ENCODE assay signal across 8 mouse cellular contexts in the genomic region with DNA sequence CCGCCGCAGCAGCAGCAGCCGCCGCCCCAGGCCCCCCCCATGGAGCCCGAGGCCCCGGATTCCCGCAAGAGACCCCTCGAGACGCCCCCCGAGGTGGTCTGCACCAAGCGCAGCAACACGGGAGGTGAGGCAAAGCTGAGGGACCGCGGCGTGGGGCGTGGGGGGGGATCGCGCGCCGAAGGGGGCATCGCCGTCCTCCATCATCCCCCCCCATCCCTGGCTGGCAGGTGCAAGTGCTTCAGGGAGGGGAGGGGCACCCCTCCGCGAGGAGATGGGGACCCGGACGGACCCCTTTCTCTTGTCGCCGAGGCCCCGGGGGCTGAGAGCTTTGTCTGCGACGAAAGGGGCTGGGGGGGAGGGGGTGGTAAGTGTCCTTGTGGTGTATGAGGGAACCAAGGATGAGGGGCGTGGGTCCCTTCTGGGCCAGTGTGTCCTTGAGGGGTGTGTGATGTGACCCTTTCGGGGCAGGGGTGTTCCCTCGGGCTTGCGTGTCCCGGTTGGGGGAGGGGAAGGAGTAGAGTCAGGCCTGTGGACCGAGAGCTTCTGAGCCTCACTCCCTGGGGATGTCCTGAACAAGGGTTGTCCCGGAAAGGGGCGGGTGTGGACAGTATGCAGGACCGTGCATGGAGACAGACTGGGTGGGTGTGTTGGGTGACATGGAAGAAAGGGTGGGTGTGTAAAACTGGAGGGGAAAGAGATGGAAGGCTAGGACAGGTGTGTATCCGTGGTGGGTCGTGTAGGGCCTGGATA. TPM values are rescaled to one million over a fixed set of nuclear protein-coding genes. Genes with fewer than 3 reads are reported as not detected.
DNase-seq lines count a peak whose midpoint lies in the region; ATAC-seq and TF ChIP-seq lines count a peak whose summit lies in the region.

No protein-coding gene starts in this region.

- WGBS in forebrain, postnatal 0 days, result 4% methylated on average over 39 of the region's 42 CpGs
- 3% methylated on average over 42 of the region's 42 CpGs for WGBS in intestine, embryonic 15.5 days
- 3% methylated on average over 39 of the region's 42 CpGs for WGBS in liver, embryonic 16.5 days (ENCODE audit: insufficient replicate concordance)

- H3K27ac ChIP-seq in brown adipose tissue, adult 24 weeks (replicated peaks; ENCODE audit: low read depth, low read length), result peak overlapping the region; percentile 100
- H3K27ac ChIP-seq in forebrain, postnatal 0 days (ENCODE audit: low read depth, low read length), result peak overlapping the region; percentile 97
- no peak overlapping the region for H3K27ac ChIP-seq in intestine, embryonic 15.5 days
- H3K27ac ChIP-seq in liver, embryonic 16.5 days (ENCODE audit: low read length), result no peak overlapping the region

- ATAC-seq in forebrain, postnatal 0 days, result peak; percentile 7
- ATAC-seq in intestine, embryonic 15.5 days, result peak; percentile 26; the same call in 1 of the 2 replicates
- ATAC-seq in liver, embryonic 16.5 days (ENCODE audit: low read depth), result peak; percentile 28; the same call in 1 of the 2 replicates

- peak overlapping the region; percentile 91 for H3K4me3 ChIP-seq in brown adipose tissue, adult 24 weeks (ENCODE audit: insufficient read depth, low read depth, low read length)
- peak overlapping the region; percentile 92 for H3K4me3 ChIP-seq in forebrain, postnatal 0 days (ENCODE audit: low read depth, low read length)
- H3K4me3 ChIP-seq in intestine, embryonic 15.5 days (replicated peaks), result peak overlapping the region; percentile 47
- peak overlapping the region; percentile 38 for H3K4me3 ChIP-seq in liver, embryonic 16.5 days (ENCODE audit: low read depth, low read length)

- peak overlapping the region; percentile 78 for H3K4me2 ChIP-seq in forebrain, postnatal 0 days (ENCODE audit: low read depth)
- H3K4me2 ChIP-seq in intestine, embryonic 15.5 days (replicated peaks), result peak overlapping the region; percentile 85
- peak overlapping the region; percentile 47 for H3K4me2 ChIP-seq in liver, embryonic 16.5 days (ENCODE audit: low read depth, low read length)

- DNase-seq in gastrocnemius, postnatal 25 days, result peak; percentile 28
- no peak for DNase-seq in gastrocnemius, postnatal 14 days
- DNase-seq in forebrain, postnatal 0 days, result peak; percentile 50
- DNase-seq in retina, embryonic 14.5 days (ENCODE audit: low spot score), result peak; percentile 42
- DNase-seq in Muller cell, postnatal 12 days (ENCODE audit: inconsistent ontology term), result no peak

- TF ChIP-seq CTCF in forebrain, postnatal 0 days (IDR thresholded peaks at IDR 0.05; ENCODE audit: low read depth), result no peak

- no peaks in the 10 kb centered on the region for H3K9me3 ChIP-seq in forebrain, postnatal 0 days (ENCODE audit: low read length)
- no peaks in the 10 kb centered on the region for H3K9me3 ChIP-seq in intestine, embryonic 15.5 days
- H3K9me3 ChIP-seq in liver, embryonic 16.5 days (replicated peaks; ENCODE audit: control insufficient read depth, low read length), result no peaks in the 10 kb centered on the region

- H3K36me3 ChIP-seq in forebrain, postnatal 0 days (ENCODE audit: insufficient read depth), result no peaks in the 10 kb centered on the region
- H3K36me3 ChIP-seq in intestine, embryonic 15.5 days, result no peaks in the 10 kb centered on the region
- no peaks in the 10 kb centered on the region for H3K36me3 ChIP-seq in liver, embryonic 16.5 days (ENCODE audit: control insufficient read depth, insufficient read depth)

- peak overlapping the region; percentile 98 for H3K9ac ChIP-seq in forebrain, postnatal 0 days
- H3K9ac ChIP-seq in intestine, embryonic 15.5 days, result peak overlapping the region; percentile 50
- no peak overlapping the region for H3K9ac ChIP-seq in liver, embryonic 16.5 days (ENCODE audit: low read depth, low read length)

- intact Hi-C loops in gastrocnemius, postnatal 14 days (cut with DNase I; ENCODE audit: low total_unique reads), result no loop called here

- H3K4me1 ChIP-seq in brown adipose tissue, adult 24 weeks (ENCODE audit: control insufficient read depth, insufficient read depth, insufficient read length, low read length), result peaks cover 7% of the 10 kb centered on the region
- H3K4me1 ChIP-seq in forebrain, postnatal 0 days (ENCODE audit: insufficient read depth), result peaks cover 40% of the 10 kb centered on the region
- peaks cover 15% of the 10 kb centered on the region; the same call in 1 of the 2 replicates for H3K4me1 ChIP-seq in intestine, embryonic 15.5 days (replicated peaks)
- no peaks in the 10 kb centered on the region for H3K4me1 ChIP-seq in liver, embryonic 16.5 days (ENCODE audit: control insufficient read depth, low read depth, low read length)

- H3K27me3 ChIP-seq in forebrain, postnatal 0 days (ENCODE audit: insufficient read depth, low read length), result no peaks in the 10 kb centered on the region
- H3K27me3 ChIP-seq in intestine, embryonic 15.5 days (replicated peaks), result peaks cover 57% of the 10 kb centered on the region
- H3K27me3 ChIP-seq in liver, embryonic 16.5 days (ENCODE audit: control insufficient read depth, insufficient read depth, low read depth, low read length), result peaks cover 47% of the 10 kb centered on the region

RNA-seq across cellular contexts. Expression of gene Nova2, which starts 0.5 kb away (rescaled TPM):
- 1 to 10 TPM; 1.7 to 2.1 TPM for total RNA-seq in gastrocnemius, postnatal 25 days (2021)
- 1 to 10 TPM; 2.6 to 3.3 TPM for total RNA-seq in gastrocnemius, postnatal 14 days (2021)
- polyA plus RNA-seq in brown adipose tissue, adult 24 weeks (2012; ENCODE audit: insufficient read depth, insufficient read length, missing spikeins), result 1.1 and 1.6 TPM in 2 replicates
- total RNA-seq in forebrain, postnatal 0 days (2014; rRNA removed), result 15.4 and 19.5 TPM in 2 replicates
- polyA plus RNA-seq in forebrain, postnatal 0 days (2015; fragmentation: Nextera tagmentation; extraction: Ambion mirVana), result 7.2 and 11.4 TPM in 2 replicates
- 0.49 and 0.57 TPM in 2 replicates for polyA plus RNA-seq in intestine, embryonic 15.5 days (2015; fragmentation: Nextera tagmentation; extraction: Ambion mirVana)
- polyA plus RNA-seq in liver, embryonic 16.5 days (2015; fragmentation: Nextera tagmentation; extraction: Ambion mirVana), result 0.06 and 0.09 TPM in 2 replicates

RNA-seq across cellular contexts. Expression of gene Ccdc61, which starts 16.0 kb away (rescaled TPM):
- total RNA-seq in gastrocnemius, postnatal 25 days (2021), result 1 to 10 TPM; 5.2 to 6.5 TPM
- total RNA-seq in gastrocnemius, postnatal 14 days (2021), result 1 to 10 TPM; 5.1 TPM
- 4.4 and 6.3 TPM in 2 replicates for polyA plus RNA-seq in brown adipose tissue, adult 24 weeks (2012; ENCODE audit: insufficient read depth, insufficient read length, missing spikeins)
- 12.8 and 17.2 TPM in 2 replicates for total RNA-seq in forebrain, postnatal 0 days (2014; rRNA removed)
- polyA plus RNA-seq in forebrain, postnatal 0 days (2015; fragmentation: Nextera tagmentation; extraction: Ambion mirVana), result 21.6 and 23.2 TPM in 2 replicates
- polyA plus RNA-seq in intestine, embryonic 15.5 days (2015; fragmentation: Nextera tagmentation; extraction: Ambion mirVana), result 25.2 and 29.2 TPM in 2 replicates
- 7.9 and 8.4 TPM in 2 replicates for polyA plus RNA-seq in liver, embryonic 16.5 days (2015; fragmentation: Nextera tagmentation; extraction: Ambion mirVana)

RNA-seq across cellular contexts. Expression of gene Pglyrp1, which starts 55.1 kb away (rescaled TPM):
- total RNA-seq in gastrocnemius, postnatal 25 days (2021), result under 1 TPM; 0.51 to 0.67 TPM
- total RNA-seq in gastrocnemius, postnatal 14 days (2021), result 1 to 10 TPM; 1.4 to 1.5 TPM
- polyA plus RNA-seq in brown adipose tissue, adult 24 weeks (2012; ENCODE audit: insufficient read depth, insufficient read length, missing spikeins), result 2.0 and 2.8 TPM in 2 replicates
- total RNA-seq in forebrain, postnatal 0 days (2014; rRNA removed), result 13.8 and 14.9 TPM in 2 replicates
- 26.9 and 27.0 TPM in 2 replicates for polyA plus RNA-seq in forebrain, postnatal 0 days (2015; fragmentation: Nextera tagmentation; extraction: Ambion mirVana)
- polyA plus RNA-seq in intestine, embryonic 15.5 days (2015; fragmentation: Nextera tagmentation; extraction: Ambion mirVana), result 53.1 and 72.8 TPM in 2 replicates
- polyA plus RNA-seq in liver, embryonic 16.5 days (2015; fragmentation: Nextera tagmentation; extraction: Ambion mirVana), result 76.1 and 87.5 TPM in 2 replicates

Comparison
In these comparisons a context has a peak if more than half of its experiments do, and no peak if none do; other contexts are left out.
1. DNase-seq: peak in gastrocnemius, postnatal 25 days (single experiment), forebrain, postnatal 0 days (single experiment) and retina, embryonic 14.5 days (single experiment); none in gastrocnemius, postnatal 14 days (single experiment) and Muller cell, postnatal 12 days (single experiment).
2. H3K27ac ChIP-seq: peak in brown adipose tissue, adult 24 weeks (single experiment) and forebrain, postnatal 0 days (single experiment); none in intestine, embryonic 15.5 days (single experiment) and liver, embryonic 16.5 days (single experiment).
3. H3K4me3 ChIP-seq: peak in every context shown above with its lines; median percentile 92 in forebrain, postnatal 0 days; 91 in brown adipose tissue, adult 24 weeks; 47 in intestine, embryonic 15.5 days; 38 in liver, embryonic 16.5 days.
4. Peak in every context shown above with its lines, with median percentiles within 50 percentile points of each other: ATAC-seq and H3K4me2 ChIP-seq.